Mouse (Mus musculus): ENCODE results near the gene Srpk2.

DNA sequence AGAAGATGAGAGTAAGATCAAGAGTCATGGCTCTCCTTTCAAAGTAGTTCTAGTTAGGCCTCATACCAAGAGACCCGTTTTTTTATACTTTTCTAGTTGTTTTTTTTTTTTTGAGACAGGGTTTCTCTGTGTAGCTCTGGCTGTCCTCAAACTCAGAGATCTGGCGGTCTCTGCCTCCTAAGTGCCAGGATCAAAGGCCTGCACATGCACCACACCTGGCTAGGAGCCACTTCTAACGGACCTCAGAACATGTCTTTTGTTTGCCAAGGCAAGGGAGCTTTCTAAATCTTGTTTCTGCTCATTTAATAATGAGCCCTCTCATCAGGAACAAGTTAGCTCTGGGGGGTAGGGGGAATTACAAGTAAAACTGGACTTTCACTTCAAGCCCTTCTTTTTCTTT lies 159.8 kb downstream of the Srpk2 start:
- TF ChIP-seq MAX (IDR thresholded peaks at IDR 0.05; ENCODE audit: low read length): no peak
- no peak for TF ChIP-seq CTCF (conservative IDR thresholded peaks at IDR 0.05 in 1 of 2, IDR thresholded peaks at IDR 0.05 in 1 of 2; ENCODE audit: low read depth in 2 of 2, low read length in 2 of 2)
- TF ChIP-seq RCOR1 (conservative IDR thresholded peaks at IDR 0.05; ENCODE audit: low read depth, low read length): no peak
- no peak for TF ChIP-seq POLR2A (IDR thresholded peaks at IDR 0.05; ENCODE audit: low read depth, low read length)
- TF ChIP-seq MAFK (IDR thresholded peaks at IDR 0.05; ENCODE audit: insufficient replicate concordance, low read length): no peak
- no peak for TF ChIP-seq EP300 (IDR thresholded peaks at IDR 0.05; ENCODE audit: low read length)
- TF ChIP-seq BHLHE40 (IDR thresholded peaks at IDR 0.05; ENCODE audit: low read depth, low read length): no peak
- TF ChIP-seq GABPA (IDR thresholded peaks at IDR 0.05; ENCODE audit: insufficient replicate concordance, low read depth, low read length): no peak
- TF ChIP-seq UBTF (IDR thresholded peaks at IDR 0.05; ENCODE audit: low read depth, low read length): no peak
- TF ChIP-seq ETS1 (conservative IDR thresholded peaks at IDR 0.05; ENCODE audit: low read depth, low read length): no peak
- TF ChIP-seq MYC (IDR thresholded peaks at IDR 0.05; ENCODE audit: low read depth, low read length): no peak
- no peak for TF ChIP-seq CHD2 (IDR thresholded peaks at IDR 0.05; ENCODE audit: low read length)
